ENCODE assay signal across 9 mouse cellular contexts in the genomic region with DNA sequence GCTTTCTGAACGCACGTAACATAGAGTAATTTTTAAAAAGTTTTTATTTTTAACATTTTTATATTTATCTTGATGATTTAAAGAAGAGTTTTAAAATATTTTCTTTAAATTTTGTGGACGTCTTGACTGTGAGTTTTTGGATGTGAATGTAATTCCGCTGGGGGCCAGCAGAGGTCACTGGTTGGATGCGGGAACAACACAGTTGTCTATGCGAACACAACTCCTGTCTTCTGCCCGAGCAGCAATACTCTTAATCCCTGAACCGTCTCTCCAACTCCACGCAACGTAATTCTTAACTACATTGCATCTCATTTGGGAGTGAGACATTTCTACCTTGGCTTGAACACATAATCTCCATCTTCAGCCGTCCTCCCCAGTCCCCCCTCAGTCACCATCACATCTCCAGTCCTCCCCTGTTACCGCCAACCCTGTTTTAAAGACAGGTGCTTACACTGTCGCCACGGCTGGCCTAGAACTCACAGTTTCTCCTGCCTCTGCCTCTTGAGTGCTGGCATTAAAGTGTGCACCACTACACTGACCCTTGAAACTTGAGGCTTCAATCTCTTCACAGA. TPM values are rescaled to one million over a fixed set of nuclear protein-coding genes. Genes with fewer than 3 reads are reported as not detected.
DNase-seq lines count a peak whose midpoint lies in the region; ATAC-seq lines count a peak whose summit lies in the region.
"Had no signal": no experiment of that assay in that cellular context is flagged by ENCODE, and none has a peak within 500 bp of the region (broad histone marks: within the 10 kb centered on the region; RNA-seq: fewer than 3 reads in every experiment).

No protein-coding gene starts in this region.

- H3K4me2 ChIP-seq in limb, embryonic 12.5 days: peak overlapping the region; percentile 43
- peak overlapping the region; percentile 34 for H3K4me2 ChIP-seq in midbrain, embryonic 14.5 days (ENCODE audit: low read length)

- no peaks in the 10 kb centered on the region for H3K27me3 ChIP-seq in limb, embryonic 12.5 days
- peaks cover 4% of the 10 kb centered on the region; the same call in 1 of the 2 replicates for H3K27me3 ChIP-seq in midbrain, embryonic 14.5 days (ENCODE audit: control insufficient read depth, insufficient read depth, low read length)

- no peak overlapping the region for H3K27ac ChIP-seq in limb, embryonic 12.5 days
- no peak overlapping the region for H3K27ac ChIP-seq in midbrain, embryonic 14.5 days (replicated peaks; ENCODE audit: low read depth, low read length)

- no peaks in the 10 kb centered on the region for H3K36me3 ChIP-seq in limb, embryonic 12.5 days
- no peaks in the 10 kb centered on the region for H3K36me3 ChIP-seq in midbrain, embryonic 14.5 days (ENCODE audit: control insufficient read depth, insufficient read depth, low read length)

- no peak overlapping the region; the same call in 1 of the 2 replicates for H3K9ac ChIP-seq in limb, embryonic 12.5 days (replicated peaks)
- H3K9ac ChIP-seq in midbrain, embryonic 14.5 days (replicated peaks; ENCODE audit: low read length): no peak overlapping the region

- WGBS in limb, embryonic 12.5 days: 9% methylated on average over 14 of the region's 14 CpGs
- WGBS in midbrain, embryonic 14.5 days: 7% methylated on average over 14 of the region's 14 CpGs

- no peak overlapping the region for H3K4me3 ChIP-seq in limb, embryonic 12.5 days (replicated peaks)
- H3K4me3 ChIP-seq in midbrain, embryonic 14.5 days (replicated peaks; ENCODE audit: low read depth, low read length): no peak overlapping the region

- DNase-seq in urinary bladder, adult 2 months (ENCODE audit: low spot score): peak; percentile 61
- no peak for DNase-seq in urinary bladder, postnatal 10 days (ENCODE audit: low spot score)
- peak; percentile 75 for DNase-seq in embryo, embryonic 11 days
- DNase-seq in gastrocnemius, postnatal 4 days (ENCODE audit: low spot score in 2 of 2): peak; percentile 66 to 81
- DNase-seq in kidney, adult 18-20 months: peak; percentile 86
- DNase-seq in midbrain, embryonic 14.5 days: peak; percentile 86
- peak; percentile 62 to 70 for DNase-seq in spleen, postnatal 36 days (ENCODE audit: low spot score in 2 of 2)

- no peaks in the 10 kb centered on the region for H3K9me3 ChIP-seq in limb, embryonic 12.5 days
- H3K9me3 ChIP-seq in midbrain, embryonic 14.5 days (ENCODE audit: control insufficient read depth, low read length): no peaks in the 10 kb centered on the region

- ATAC-seq in limb, embryonic 12.5 days (ENCODE audit: insufficient number of reproducible peaks, insufficient read depth, low FRiP score, low TSS enrichment, low read depth): no peak
- ATAC-seq in midbrain, embryonic 14.5 days (ENCODE audit: low FRiP score, low TSS enrichment): no peak

- peaks cover 13% of the 10 kb centered on the region; the same call in 1 of the 2 replicates for H3K4me1 ChIP-seq in limb, embryonic 12.5 days (replicated peaks)
- H3K4me1 ChIP-seq in midbrain, embryonic 14.5 days (ENCODE audit: control insufficient read depth, insufficient read depth, low read length): no peaks in the 10 kb centered on the region

RNA-seq across cellular contexts. Expression of gene Txnip, which starts 10.3 kb away (rescaled TPM):
- polyA plus RNA-seq in urinary bladder, adult 2 months (2012; rRNA removed): 712 and 742 TPM in 2 replicates
- 100 to 1,000 TPM; 318 to 360 TPM for total RNA-seq in gastrocnemius, postnatal 4 days (2021)
- polyA plus RNA-seq in limb, embryonic 12.5 days (2016; fragmentation: Nextera tagmentation; extraction: Ambion mirVana): 68.2 and 70.9 TPM in 2 replicates
- 45.0 and 60.1 TPM in 2 replicates for polyA plus RNA-seq in midbrain, embryonic 14.5 days (2014; fragmentation: Nextera tagmentation; extraction: Ambion mirVana)

RNA-seq across cellular contexts. Expression of gene Hfe2, which starts 22.5 kb away (rescaled TPM):
- 0.09 and 0.11 TPM in 2 replicates for polyA plus RNA-seq in urinary bladder, adult 2 months (2012; rRNA removed)
- 100 to 1,000 TPM; 283 to 297 TPM for total RNA-seq in gastrocnemius, postnatal 4 days (2021)
- 7.8 and 8.5 TPM in 2 replicates for polyA plus RNA-seq in limb, embryonic 12.5 days (2016; fragmentation: Nextera tagmentation; extraction: Ambion mirVana)
- 0.84 and 1.3 TPM in 2 replicates for polyA plus RNA-seq in midbrain, embryonic 14.5 days (2014; fragmentation: Nextera tagmentation; extraction: Ambion mirVana)

RNA-seq across cellular contexts. Expression of gene Gm16253, which starts 29.3 kb away (rescaled TPM):
- not detected in 2 replicates for polyA plus RNA-seq in urinary bladder, adult 2 months (2012; rRNA removed)
- 1 to 10 TPM; 1.5 TPM for total RNA-seq in gastrocnemius, postnatal 4 days (2021)
- 0.72 and 1.5 TPM in 2 replicates for polyA plus RNA-seq in limb, embryonic 12.5 days (2016; fragmentation: Nextera tagmentation; extraction: Ambion mirVana)
- polyA plus RNA-seq in midbrain, embryonic 14.5 days (2014; fragmentation: Nextera tagmentation; extraction: Ambion mirVana): 0.43 and 0.45 TPM in 2 replicates
- total RNA-seq: adrenal gland, postnatal 4 days had no signal

RNA-seq across cellular contexts. Expression of gene Polr3gl, which starts 46.5 kb away (rescaled TPM):
- 44.4 and 59.0 TPM in 2 replicates for polyA plus RNA-seq in urinary bladder, adult 2 months (2012; rRNA removed)
- total RNA-seq in gastrocnemius, postnatal 4 days (2021): 10 to 100 TPM; 32.4 to 34.2 TPM
- polyA plus RNA-seq in limb, embryonic 12.5 days (2016; fragmentation: Nextera tagmentation; extraction: Ambion mirVana): 48.5 and 50.4 TPM in 2 replicates
- polyA plus RNA-seq in midbrain, embryonic 14.5 days (2014; fragmentation: Nextera tagmentation; extraction: Ambion mirVana): 14.8 and 17.1 TPM in 2 replicates

RNA-seq across cellular contexts. Expression of gene Ankrd34a, which starts 49.0 kb away (rescaled TPM):
- 0.70 and 1.1 TPM in 2 replicates for polyA plus RNA-seq in urinary bladder, adult 2 months (2012; rRNA removed)
- total RNA-seq in gastrocnemius, postnatal 4 days (2021): 1 to 10 TPM; 1.9 TPM
- polyA plus RNA-seq in limb, embryonic 12.5 days (2016; fragmentation: Nextera tagmentation; extraction: Ambion mirVana): 1.5 and 2.2 TPM in 2 replicates
- 12.0 and 13.7 TPM in 2 replicates for polyA plus RNA-seq in midbrain, embryonic 14.5 days (2014; fragmentation: Nextera tagmentation; extraction: Ambion mirVana)
